Mouse (Mus musculus): Measurements from ENCODE around the gene Fam110c.
"Not testable (repeated sequence)": the region's sequence is repeated elsewhere in the genome, so short reads cannot be mapped to it uniquely, and the experiment has no call there.

The Fam110c gene

GRCm38 (mm10) chr12:31073412-31074354 lies at the start of gene Fam110c:
Gene Fam110c (plus strand): TSS chr12:31073861.
- peak; percentile 88 for DNase-seq

- peak; percentile 67 for DNase-seq
Measured at GRCm38 (mm10) chr12:31026423-31026822, 47.2 kb upstream of the Fam110c start.

- DNase-seq: no peak
Measured at GRCm38 (mm10) chr12:31052066-31052465, 21.6 kb upstream of the Fam110c start.

GRCm38 (mm10) chr12:31056291-31056864 lies 17.3 kb upstream of the Fam110c start:
- no peak for DNase-seq

- DNase-seq: peak; percentile 37
Measured at GRCm38 (mm10) chr12:31059393-31059853, 14.2 kb upstream of the Fam110c start.

GRCm38 (mm10) chr12:31060245-31060644 lies 13.4 kb upstream of the Fam110c start:
- no peak for DNase-seq

- DNase-seq: no peak
Measured at GRCm38 (mm10) chr12:31071222-31071621, 2.4 kb upstream of the Fam110c start.

GRCm38 (mm10) chr12:31074355-31074786 lies 710 bp downstream of the Fam110c start:
- DNase-seq: not testable (repeated sequence)

- peak; percentile 30 for DNase-seq
Measured at GRCm38 (mm10) chr12:31074839-31075538, 1.3 kb downstream of the Fam110c start.

GRCm38 (mm10) chr12:31077020-31077419 lies 3.4 kb downstream of the Fam110c start:
- no peak for DNase-seq

GRCm38 (mm10) chr12:31078030-31078429 lies 4.4 kb downstream of the Fam110c start:
- no peak for DNase-seq

- no peak for DNase-seq
Measured at GRCm38 (mm10) chr12:31080352-31080751, 6.7 kb downstream of the Fam110c start.

- DNase-seq: no peak
Measured at GRCm38 (mm10) chr12:31080890-31081554, 7.4 kb downstream of the Fam110c start.

GRCm38 (mm10) chr12:31083007-31083406 lies 9.3 kb downstream of the Fam110c start:
- DNase-seq: no peak

GRCm38 (mm10) chr12:31083407-31083806 lies 9.7 kb downstream of the Fam110c start:
- DNase-seq: no peak

GRCm38 (mm10) chr12:31087060-31087459 lies 13.4 kb downstream of the Fam110c start:
- DNase-seq: no peak

- DNase-seq: no peak
Measured at GRCm38 (mm10) chr12:31090401-31090800, 16.7 kb downstream of the Fam110c start.

GRCm38 (mm10) chr12:31090882-31091640 lies 17.4 kb downstream of the Fam110c start:
- DNase-seq: no peak

GRCm38 (mm10) chr12:31092481-31092880 lies 18.8 kb downstream of the Fam110c start:
- no peak for DNase-seq

- DNase-seq: no peak
Measured at GRCm38 (mm10) chr12:31097185-31097584, 23.5 kb downstream of the Fam110c start.

GRCm38 (mm10) chr12:31101190-31101589 lies 27.5 kb downstream of the Fam110c start:
- no peak for DNase-seq

GRCm38 (mm10) chr12:31101821-31102220 lies 28.2 kb downstream of the Fam110c start:
- DNase-seq: no peak

All from lung, postnatal 36 days (tissue).